Mouse (Mus musculus) forebrain, postnatal 0 days (tissue): ENCODE measurements around the gene Cyb561. TPM values are rescaled to one million over a fixed set of nuclear protein-coding genes. Genes with fewer than 3 reads are reported as not detected.

ENCODE experiments used
- ATAC-seq: fragments of 200-750 bp; cut with Nextera tagmentation; 2 replicates; pipeline ENCODE4 v1.8.0; 2017; ENCODE audit warnings: mild to moderate bottlenecking, moderate library complexity
- DNase-seq: peaks from one replicate; pipeline ENCODE4 v3.0.0-alpha.2; 2015
- H3K27ac ChIP-seq: fragments of 300-500 bp; sonication (generic); 2 replicates; pipeline ENCODE4 v1.5.1; 2014; ENCODE audit warnings: low read depth, mild to moderate bottlenecking, antibody characterized with exemption, low read length, moderate library complexity, mixed read lengths
- H3K27me3 ChIP-seq: fragments of 300-500 bp; sonication (generic); 2 replicates; pipeline ENCODE4 v1.6.1; 2014; ENCODE audit warnings: mild to moderate bottlenecking, low read length, mixed read lengths; ENCODE audit not compliant: insufficient read depth
- H3K36me3 ChIP-seq: fragments of 300-500 bp; sonication (generic); 2 replicates; pipeline ENCODE4 v1.6.1; 2014; ENCODE audit warnings: mild to moderate bottlenecking, moderate library complexity; ENCODE audit not compliant: insufficient read depth
- H3K4me1 ChIP-seq: fragments of 300-500 bp; sonication (generic); 2 replicates; pipeline ENCODE4 v1.6.1; 2014; ENCODE audit warnings: antibody characterized with exemption; ENCODE audit not compliant: insufficient read depth
- H3K4me2 ChIP-seq: fragments of 300-500 bp; sonication (generic); 2 replicates; pipeline ENCODE4 v1.6.1; 2014; ENCODE audit warnings: low read depth, mild to moderate bottlenecking, moderate library complexity
- H3K4me3 ChIP-seq: fragments of 300-500 bp; sonication (generic); 2 replicates; pipeline ENCODE4 v1.5.1; 2014; ENCODE audit warnings: low read depth, low read length, mixed read lengths
- H3K9ac ChIP-seq: fragments of 300-500 bp; sonication (generic); 2 replicates; pipeline ENCODE4 v1.6.1; 2014; ENCODE audit warnings: mild to moderate bottlenecking
- H3K9me3 ChIP-seq: fragments of 300-500 bp; sonication (generic); 2 replicates; pipeline ENCODE4 v1.6.1; 2016; ENCODE audit warnings: low read length
- CTCF ChIP-seq: sonication (generic); IDR thresholded peaks from 2 replicates; pipeline ENCODE4 v1.5.1; 2016; ENCODE audit warnings: antibody characterized with exemption, control low read depth, low read depth
- WGBS: fragments of 180-500 bp; shearing (Covaris S2); extraction: QIAGEN DNeasy Blood & Tissue Kit; methylation state at CpG from one replicate; pipeline ENCODE4 v1.1.7; 2014; 5-methylcytosine and 5-hydroxymethylcytosine counted together
- polyA plus RNA-seq: library from polyadenylated mRNA; unstranded; fragments of >200 nt; fragmentation: Nextera tagmentation; extraction: Ambion mirVana; gene quantifications from 2 replicates; pipeline ENCODE4 v1.2.1, GENCODE M21; 2015
- total RNA-seq: library from RNA; depleted of rRNA; stranded (reverse); fragments of >200 nt; gene quantifications from 2 replicates; pipeline ENCODE4 v1.2.3, GENCODE M21; 2014

Cyb561 gene
- total and polyA plus RNA-seq, 2 experiments from 2014 or later = 55.8 to 62.7 TPM

DNA sequence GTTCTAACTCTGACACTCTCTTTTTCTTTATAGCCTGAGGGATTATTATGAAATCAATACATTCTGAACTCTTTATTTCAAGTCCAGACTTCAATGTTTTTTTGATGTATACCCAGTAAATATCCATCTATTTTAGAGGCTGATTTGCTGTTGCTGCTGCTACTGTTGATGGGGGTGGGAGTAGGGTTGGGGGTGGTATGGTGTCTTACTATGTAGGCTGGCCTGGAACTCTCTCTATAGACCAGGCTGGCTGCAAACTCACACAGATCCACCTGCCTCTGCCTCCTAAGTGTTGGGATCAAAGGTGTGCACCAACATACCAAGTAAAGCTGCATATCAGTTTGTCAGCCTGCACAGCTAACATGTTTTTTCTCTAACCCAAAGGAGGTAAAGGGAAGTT, 42.0 kb downstream of the Cyb561 start:
- H3K9ac ChIP-seq = no peak overlapping the region
- no peak for ATAC-seq
- no peak overlapping the region for H3K4me2 ChIP-seq
- H3K9me3 ChIP-seq = no peaks in the 10 kb centered on the region
- TF ChIP-seq CTCF = no peak
- H3K36me3 ChIP-seq = peaks cover 47% of the 10 kb centered on the region
- DNase-seq = no peak
- H3K4me3 ChIP-seq = no peak overlapping the region
- H3K27ac ChIP-seq = no peak overlapping the region
- H3K4me1 ChIP-seq = no peaks in the 10 kb centered on the region
- no peaks in the 10 kb centered on the region for H3K27me3 ChIP-seq

DNA sequence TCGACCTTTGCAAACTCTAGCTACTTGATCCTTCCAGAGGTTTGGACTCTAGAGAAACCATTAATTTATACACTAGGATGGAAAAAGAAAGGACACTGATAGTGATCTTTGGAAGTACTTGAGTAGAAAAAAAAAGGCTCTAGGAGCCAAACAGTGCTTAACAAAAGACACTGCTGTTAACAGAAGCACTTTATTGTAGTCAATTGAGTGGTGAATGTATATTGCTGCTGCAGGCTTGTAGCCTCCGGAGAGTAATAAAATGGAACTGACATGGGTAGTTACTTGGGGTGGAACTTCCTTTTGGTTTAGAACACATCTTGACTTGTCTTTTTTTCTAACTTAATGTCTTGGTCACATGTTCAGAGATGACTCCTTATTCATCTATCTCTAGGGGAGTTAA, 43.5 kb downstream of the Cyb561 start:
- Histone ChIP-seq H3K9me3 (no peaks in the 10 kb centered on the region), H3K27me3 (no peaks in the 10 kb centered on the region), H3K27ac (no peak overlapping the region), H3K9ac (no peak overlapping the region), H3K4me1 (no peaks in the 10 kb centered on the region), H3K4me3 (no peak overlapping the region), H3K36me3 (peaks cover 47% of the 10 kb centered on the region), H3K4me2 (no peak overlapping the region)
- no peak for TF ChIP-seq CTCF
- DNase-seq (no peak), ATAC-seq (no peak)
- 67% methylated on average over 2 of the region's 2 CpGs for WGBS

DNA sequence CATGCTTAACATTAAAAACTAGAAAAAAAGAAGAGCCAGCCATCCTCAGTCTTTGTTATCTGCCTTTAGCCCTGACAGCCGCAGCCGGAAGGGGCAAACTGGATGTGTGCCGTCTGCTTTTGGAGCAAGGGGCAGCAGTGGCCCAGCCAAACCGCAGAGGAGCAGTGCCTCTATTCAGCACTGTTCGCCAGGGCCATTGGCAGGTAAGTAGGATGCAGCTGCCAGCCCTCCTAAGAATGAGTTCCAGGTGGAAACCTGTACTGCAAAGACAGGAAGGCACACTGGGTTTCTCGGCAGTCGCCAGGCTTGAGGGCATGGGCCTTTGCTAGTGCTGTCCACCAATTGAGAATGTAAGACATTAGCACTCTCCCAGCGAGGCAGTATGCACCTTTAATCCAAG, 44.2 kb downstream of the Cyb561 start:
- no peak overlapping the region for H3K27ac ChIP-seq
- no peaks in the 10 kb centered on the region for H3K4me1 ChIP-seq
- H3K9ac ChIP-seq = no peak overlapping the region
- ATAC-seq (no peak), DNase-seq (no peak)
- 81% methylated on average over 8 of the region's 8 CpGs for WGBS
- peaks cover 42% of the 10 kb centered on the region for H3K36me3 ChIP-seq
- no peaks in the 10 kb centered on the region for H3K27me3 ChIP-seq
- H3K9me3 ChIP-seq = no peaks in the 10 kb centered on the region
- no peak overlapping the region for H3K4me3 ChIP-seq
- TF ChIP-seq CTCF = no peak
- H3K4me2 ChIP-seq = no peak overlapping the region

DNA sequence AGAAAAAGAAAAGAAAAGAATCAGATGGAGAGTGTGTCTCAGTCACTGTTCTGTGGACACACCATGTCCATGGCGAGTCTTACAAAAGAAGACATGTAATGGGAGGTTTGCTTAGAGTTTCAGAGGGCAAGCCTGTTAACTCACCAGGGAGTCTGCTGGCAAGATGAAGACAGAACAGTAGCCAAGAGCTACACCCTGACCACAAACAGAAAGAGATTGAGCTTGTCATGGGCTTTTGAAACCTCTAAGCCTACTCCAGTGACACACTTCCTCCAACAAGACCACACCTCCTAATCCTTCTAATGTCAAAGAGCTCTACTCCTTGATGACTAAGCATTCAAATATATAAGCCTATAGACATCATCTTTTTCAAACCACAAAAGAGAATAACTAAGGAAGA, 45.8 kb downstream of the Cyb561 start:
- ATAC-seq (no peak), DNase-seq (no peak)
- H3K4me3 ChIP-seq = no peak overlapping the region
- H3K4me1 ChIP-seq = no peaks in the 10 kb centered on the region
- no peak overlapping the region for H3K9ac ChIP-seq
- no peaks in the 10 kb centered on the region for H3K27me3 ChIP-seq
- no peak for TF ChIP-seq CTCF
- no peak overlapping the region for H3K27ac ChIP-seq
- no peak overlapping the region for H3K4me2 ChIP-seq
- H3K36me3 ChIP-seq = peaks cover 32% of the 10 kb centered on the region
- WGBS = 69% methylated on average over 1 of the region's 1 CpGs
- no peaks in the 10 kb centered on the region for H3K9me3 ChIP-seq

DNA sequence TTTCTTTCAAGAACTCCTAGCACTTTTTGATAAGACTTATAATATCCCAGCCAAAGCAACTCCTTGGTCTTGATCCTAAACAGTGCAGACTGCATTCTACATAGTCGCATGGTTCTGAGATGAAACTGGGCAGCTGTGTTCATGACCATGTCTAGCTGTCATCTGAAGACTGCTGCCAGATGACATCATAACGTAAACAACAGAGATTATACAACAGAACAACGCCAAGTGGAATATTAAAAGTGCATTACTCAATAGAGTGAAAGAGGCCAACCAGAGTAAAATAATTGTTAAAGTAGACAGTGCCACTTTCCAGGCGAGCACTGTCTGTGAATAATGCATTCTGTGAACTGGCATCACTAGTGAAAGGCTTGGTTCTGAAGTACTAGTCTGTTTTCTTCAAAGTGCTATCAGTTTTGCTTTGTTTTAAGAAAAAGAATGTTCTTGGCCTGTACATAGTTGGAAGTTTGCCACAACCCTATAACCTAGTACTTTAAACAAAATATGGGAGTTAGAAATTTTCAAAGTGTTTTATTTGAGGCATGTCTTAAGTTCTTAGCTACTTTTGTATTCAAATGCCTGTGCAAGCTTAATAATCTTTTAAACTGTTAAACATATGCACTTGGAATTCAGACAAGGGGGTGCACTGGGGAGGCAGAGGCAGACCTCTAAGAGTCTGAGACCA, 47.5 kb downstream of the Cyb561 start:
- Histone ChIP-seq H3K27me3 (no peaks in the 10 kb centered on the region), H3K4me1 (no peaks in the 10 kb centered on the region), H3K4me3 (no peak overlapping the region), H3K4me2 (no peak overlapping the region), H3K27ac (no peak overlapping the region), H3K9me3 (no peaks in the 10 kb centered on the region), H3K9ac (no peak overlapping the region), H3K36me3 (peaks cover 33% of the 10 kb centered on the region)
- WGBS = 52% methylated on average over 4 of the region's 4 CpGs
- no peak for TF ChIP-seq CTCF
- ATAC-seq (no peak), DNase-seq (no peak)

DNA sequence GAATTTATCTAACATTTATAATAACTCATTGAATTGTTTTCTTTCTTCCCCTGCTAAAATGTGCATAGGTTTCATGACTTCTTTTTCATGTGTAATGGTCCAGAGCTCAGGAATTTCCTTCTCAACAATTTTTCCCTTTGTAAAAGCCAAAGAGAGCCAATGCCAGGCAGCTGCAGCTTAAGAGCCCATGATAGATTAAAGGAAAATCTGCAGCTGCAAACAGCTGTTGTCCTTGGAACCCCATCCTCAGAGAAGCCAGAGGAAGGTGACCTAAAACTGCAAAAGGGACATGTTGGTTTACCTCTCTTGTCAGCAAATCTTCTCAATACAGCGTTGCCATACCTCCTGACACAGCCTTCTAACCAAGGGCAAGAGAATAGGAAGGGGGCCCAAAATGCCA, 50.2 kb downstream of the Cyb561 start:
- Histone ChIP-seq H3K9ac (no peak overlapping the region), H3K4me1 (no peaks in the 10 kb centered on the region), H3K9me3 (no peaks in the 10 kb centered on the region), H3K36me3 (peaks cover 20% of the 10 kb centered on the region), H3K4me3 (no peak overlapping the region), H3K27ac (no peak overlapping the region), H3K4me2 (no peak overlapping the region), H3K27me3 (no peaks in the 10 kb centered on the region)
- DNase-seq = no peak
- no peak for ATAC-seq
- no peak for TF ChIP-seq CTCF
- WGBS = 81% methylated on average over 1 of the region's 1 CpGs

DNA sequence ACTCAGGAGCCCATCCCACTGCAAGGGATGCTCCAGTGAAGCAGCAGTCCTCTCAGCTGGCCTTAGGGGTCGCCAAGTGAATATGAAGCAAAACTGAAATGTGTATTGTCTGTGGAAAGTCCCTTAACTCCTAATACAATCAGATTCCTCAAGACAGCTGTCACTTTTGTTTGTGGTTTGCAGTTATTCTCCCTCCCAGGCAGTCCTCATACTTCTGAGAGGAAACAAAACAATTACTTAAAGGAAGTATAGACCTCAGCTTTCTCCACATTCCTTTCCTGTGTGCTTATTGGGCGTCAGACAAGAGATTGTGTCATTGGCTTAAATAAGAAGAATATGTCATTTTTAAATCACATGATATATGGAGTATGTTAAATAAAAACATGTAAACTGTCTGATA, 51.6 kb downstream of the Cyb561 start:
- Histone ChIP-seq H3K36me3 (peaks cover 29% of the 10 kb centered on the region), H3K27me3 (no peaks in the 10 kb centered on the region), H3K9me3 (no peaks in the 10 kb centered on the region), H3K27ac (no peak overlapping the region), H3K4me2 (no peak overlapping the region), H3K4me1 (no peaks in the 10 kb centered on the region), H3K9ac (no peak overlapping the region), H3K4me3 (no peak overlapping the region)
- ATAC-seq (no peak), DNase-seq (no peak)
- WGBS = 71% methylated on average over 2 of the region's 2 CpGs
- TF ChIP-seq CTCF = no peak
